Mouse (Mus musculus) G1E (cell line): ENCODE data around the gene Asic4.

Source experiments
- CTCF ChIP-seq: IDR thresholded peaks from 2 replicates; pipeline ENCODE4 v1.5.1; 2012; ENCODE audit warnings: low read depth, low read length, inconsistent platforms, mixed read lengths
- GATA1 ChIP-seq: IDR thresholded peaks from 2 replicates; pipeline ENCODE4 v1.6.1; 2012; ENCODE audit warnings: borderline replicate concordance, low read length, inconsistent platforms, mixed read lengths
- POLR2AphosphoS5 ChIP-seq: IDR thresholded peaks from 2 replicates; pipeline ENCODE4 v1.6.1; 2012; ENCODE audit warnings: low read depth, low read length, inconsistent platforms; ENCODE audit not compliant: insufficient replicate concordance
- TAL1 ChIP-seq: conservative IDR thresholded peaks from 2 replicates; pipeline ENCODE4 v1.6.1; 2012; ENCODE audit warnings: low read depth, low read length, inconsistent platforms, mixed read lengths

DNA sequence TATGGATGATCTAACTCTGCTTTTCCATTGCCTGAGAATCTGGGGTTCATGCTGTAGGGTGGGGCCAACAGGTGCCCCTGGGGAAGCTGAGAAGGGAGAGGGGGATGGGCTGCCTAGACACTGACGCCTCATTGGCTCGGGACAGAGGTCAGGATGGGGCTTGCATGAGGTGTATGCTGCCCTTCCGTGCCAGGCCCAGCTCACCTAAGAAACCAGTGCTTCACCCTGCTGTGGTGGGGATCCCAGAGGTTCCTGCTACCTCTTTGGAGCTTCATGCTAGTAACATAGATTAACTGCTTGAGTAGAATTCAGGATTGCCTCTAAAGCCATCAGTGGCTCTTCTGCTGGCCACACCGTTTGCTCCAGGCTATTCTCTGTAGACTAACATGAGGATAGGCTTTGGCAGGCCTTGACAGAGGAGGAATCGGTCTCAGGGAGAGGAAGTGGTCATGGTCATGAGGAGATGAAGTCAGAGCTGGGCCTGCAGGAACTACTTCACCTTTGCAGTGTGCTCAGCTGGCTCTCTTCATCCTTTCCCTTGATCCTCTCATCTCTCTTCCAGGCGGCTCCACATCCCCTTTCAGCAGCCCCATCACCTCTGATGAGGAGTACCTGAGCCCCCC, 49.6 kb upstream of the Asic4 start:
- TF ChIP-seq CTCF: no peak
- no peak for TF ChIP-seq GATA1
- no peak for TF ChIP-seq POLR2AphosphoS5
- TF ChIP-seq TAL1: no peak
